Mouse (Mus musculus): ENCODE results near the gene Trim47. TPM values are rescaled to one million over a fixed set of nuclear protein-coding genes. Genes with fewer than 3 reads are reported as not detected.
"Not testable (repeated sequence)": the region's sequence is repeated elsewhere in the genome, so short reads cannot be mapped to it uniquely, and the experiment has no call there.

Trim47 gene
- total RNA-seq, 2 experiments from 2014 or later = 21.9 to 31.7 TPM

GRCm38 (mm10) chr11:116138468-116139138, 11.6 kb upstream of the Trim47 start, which contains the start of gene Mrpl38:
TSS of gene Mrpl38 (minus strand) at chr11:116138868.
- peak; percentile 84 for DNase-seq

DNA sequence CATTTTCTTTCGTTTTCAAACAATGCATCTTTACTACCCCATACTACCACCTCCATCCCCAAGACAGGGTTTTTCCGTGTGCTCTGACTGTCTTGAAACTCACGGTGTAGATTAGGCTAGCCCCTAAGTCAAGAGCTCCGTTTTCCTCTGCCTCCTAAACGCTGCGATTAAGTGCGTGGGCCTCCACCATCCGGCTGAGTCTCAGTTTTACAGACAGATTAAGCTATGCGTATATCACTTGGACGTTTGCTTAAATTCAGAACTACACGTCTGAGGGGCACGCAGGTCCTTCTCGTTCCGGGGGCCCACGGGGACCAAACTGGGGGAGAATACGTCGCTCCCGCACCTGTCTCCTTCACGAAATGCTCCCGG, 11.1 kb upstream of the Trim47 start:
- no peak for DNase-seq

DNA sequence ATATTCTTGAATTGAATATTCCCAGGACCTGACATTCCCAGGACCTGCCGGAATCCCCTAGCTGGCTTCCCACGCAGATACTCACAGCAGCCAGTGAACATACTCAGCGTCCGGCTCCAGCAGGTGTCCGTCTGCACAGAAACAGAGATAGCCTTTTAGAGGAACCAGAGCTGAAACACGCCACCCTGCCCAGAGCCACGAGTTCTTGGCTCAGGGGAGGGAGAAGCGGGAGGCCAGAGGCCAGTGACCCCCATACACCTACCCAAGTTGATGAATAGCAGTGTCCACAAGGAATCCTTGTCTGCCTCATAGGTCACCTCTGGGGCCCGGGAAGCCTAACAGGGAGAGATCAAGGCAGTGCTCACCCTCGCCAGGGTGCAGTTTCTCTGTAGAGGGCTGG, 7.2 kb upstream of the Trim47 start:
- no peak for DNase-seq

GRCm38 (mm10) chr11:116133497-116133896, 6.5 kb upstream of the Trim47 start:
- DNase-seq = no peak

DNA sequence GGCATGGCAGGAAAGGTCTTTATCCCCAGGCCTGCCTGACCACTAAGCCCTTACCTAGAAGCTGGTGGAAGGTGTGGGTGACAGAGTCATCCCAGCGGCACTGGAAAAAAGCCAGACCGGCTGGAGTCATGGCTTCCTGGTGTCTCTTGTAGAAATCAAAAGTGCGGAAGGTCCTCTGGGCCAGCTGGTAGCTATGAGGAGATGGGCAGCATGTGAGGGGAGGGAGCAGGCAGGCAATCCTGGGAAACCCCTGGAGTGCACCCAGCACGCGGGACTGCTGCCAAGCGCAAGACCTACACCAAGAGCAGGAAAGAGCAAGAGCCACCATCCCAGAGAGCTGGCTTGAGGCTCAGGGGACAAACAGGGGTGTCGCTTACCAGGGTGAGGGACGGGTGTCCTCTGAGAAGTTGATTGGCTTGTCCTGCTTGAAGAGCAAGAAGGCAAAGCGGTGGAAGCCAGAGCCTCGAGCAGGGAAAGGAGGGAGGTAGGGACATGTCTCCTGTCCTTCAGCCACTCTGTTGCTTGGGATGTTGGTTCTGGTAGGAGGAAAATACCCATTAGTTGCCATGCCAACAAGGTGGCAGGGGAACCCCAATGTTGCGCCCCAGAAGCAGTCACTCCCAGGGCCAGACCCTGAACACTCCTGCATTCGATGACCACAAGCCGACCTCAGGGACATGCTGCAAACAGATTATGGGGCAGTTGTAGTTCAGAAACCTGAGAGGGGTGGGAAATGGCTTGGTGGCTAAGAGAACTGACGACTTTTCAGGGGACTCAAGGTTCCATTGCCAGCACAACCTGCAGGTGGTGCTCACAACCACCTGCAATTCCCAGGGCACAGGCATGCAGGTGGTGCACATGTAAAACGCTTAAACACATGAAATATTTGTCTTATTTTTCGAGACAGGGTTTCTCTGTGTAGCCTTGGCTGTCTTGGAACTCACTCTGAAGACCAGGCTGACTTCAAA, 5.6 kb upstream of the Trim47 start:
- no peak for DNase-seq

DNA sequence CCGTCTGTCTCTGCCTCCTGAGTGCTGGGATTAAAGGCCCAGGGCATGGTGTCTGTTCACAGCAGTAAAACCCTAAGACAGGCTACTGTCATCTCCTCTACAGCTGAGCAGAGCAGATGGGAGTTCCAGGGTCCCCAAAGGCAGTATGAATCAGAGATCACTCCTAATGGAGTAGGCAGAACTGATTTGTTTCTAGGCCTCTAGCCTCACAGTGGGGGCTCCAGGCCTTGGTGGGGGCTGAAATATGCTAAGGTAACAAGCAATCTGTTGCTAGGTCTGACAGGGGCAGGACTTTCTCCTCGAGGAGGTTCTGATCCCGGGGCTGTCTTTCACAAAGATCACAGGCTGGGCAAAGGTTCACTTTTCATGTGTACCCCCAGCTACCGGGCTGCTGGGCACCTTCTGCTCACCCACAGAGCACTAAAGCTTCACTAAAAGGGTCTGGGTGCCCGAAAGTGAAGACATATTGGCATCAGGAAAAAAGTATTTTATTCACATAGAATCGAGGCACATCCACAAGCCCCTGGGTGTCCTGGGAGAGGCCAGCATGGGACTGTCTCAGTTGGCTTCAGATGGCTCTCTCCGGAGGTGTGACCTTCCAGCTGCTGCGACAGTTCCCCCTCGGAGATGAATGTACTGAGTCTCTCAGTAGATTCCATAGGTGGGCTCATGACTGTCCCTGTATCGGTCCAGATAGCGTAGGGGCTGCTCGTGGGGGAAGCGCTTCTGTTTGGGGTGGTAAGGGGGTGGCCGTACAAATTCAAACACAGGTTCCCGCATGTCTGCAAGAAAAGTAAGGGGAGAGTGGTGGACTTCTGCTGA, 4.5 kb upstream of the Trim47 start:
- DNase-seq = no peak

- DNase-seq = peak; percentile 89
These were observed 3.6 kb upstream of the Trim47 start, which contains the start of gene Trim65 for GRCm38 (mm10) chr11:116130488-116131205. TSS of gene Trim65 (minus strand) at chr11:116131128.

DNA sequence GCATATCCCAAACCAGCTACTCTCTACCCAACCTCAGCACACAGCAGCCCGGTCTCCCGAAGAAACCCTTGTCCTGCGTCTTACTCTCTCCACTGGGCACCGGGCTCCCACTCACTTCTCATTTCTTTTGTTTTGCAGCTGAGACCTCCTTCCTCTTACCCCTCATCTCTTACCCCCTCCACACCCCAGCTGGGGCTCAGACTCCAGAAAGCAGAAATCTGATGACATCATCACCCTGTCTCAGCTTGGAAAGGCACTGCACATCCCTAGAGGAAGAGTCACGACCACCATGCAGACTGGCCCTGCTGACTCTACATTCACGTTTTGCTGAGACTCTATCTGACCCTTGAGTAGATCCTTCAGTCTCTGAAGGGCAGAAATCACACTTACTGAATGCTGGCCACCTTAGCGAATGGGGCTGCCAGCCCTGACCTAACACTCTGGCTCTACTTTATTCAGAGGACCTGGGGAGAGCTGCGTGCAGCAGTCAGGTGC, 3.0 kb upstream of the Trim47 start:
- no peak for DNase-seq

- no peak for DNase-seq
These were observed 2.2 kb upstream of the Trim47 start for GRCm38 (mm10) chr11:116129091-116129790.

- DNase-seq = no peak
These were observed 976 bp upstream of the Trim47 start for GRCm38 (mm10) chr11:116127986-116128385.

DNA sequence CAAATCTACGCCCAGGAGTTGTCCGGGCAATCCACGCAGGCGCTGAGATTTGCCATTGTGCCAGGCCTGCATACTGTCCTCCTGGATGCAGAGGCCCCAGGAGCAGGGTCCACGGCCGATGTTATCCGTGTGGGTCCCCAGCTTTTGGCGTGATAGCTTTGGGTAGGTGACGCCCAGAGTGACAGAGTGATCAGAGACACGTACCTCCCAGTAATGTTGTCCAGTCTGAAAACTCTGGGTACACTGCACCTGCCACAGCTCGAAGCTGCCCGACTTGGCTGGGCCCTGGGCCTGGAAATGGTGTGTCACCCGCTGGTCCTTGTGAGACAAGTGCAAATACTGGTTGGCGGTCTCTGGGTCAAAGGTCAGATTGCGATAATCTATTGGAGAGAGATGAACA, 749 bp downstream of the Trim47 start:
- DNase-seq = no peak

DNA sequence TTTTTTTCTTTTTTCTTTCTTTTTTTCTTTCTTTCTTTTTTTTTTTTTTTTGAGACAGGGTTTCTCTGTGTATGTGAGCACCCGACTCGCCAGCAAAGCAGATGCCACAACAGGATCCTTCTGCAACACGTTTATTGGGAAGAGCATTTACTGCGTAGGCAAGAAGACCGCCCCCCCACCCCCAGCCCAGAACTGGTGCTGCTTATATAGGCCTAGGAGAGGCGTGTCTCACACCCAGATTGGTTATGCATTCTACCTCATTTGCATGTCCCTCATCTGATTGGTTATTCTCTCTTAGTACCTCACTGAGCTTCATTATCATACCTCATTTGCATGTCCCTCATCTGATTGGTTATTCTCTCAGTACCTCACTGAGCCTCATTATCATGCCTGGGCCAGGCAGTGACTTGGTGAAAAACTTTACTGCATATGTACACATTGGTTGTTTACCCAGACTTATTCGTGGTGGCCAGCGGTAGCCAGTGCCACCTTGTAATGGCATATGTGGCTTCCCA, 5.2 kb downstream of the Trim47 start:
- DNase-seq = not testable (repeated sequence)

- no peak for DNase-seq
These were observed 9.2 kb downstream of the Trim47 start for GRCm38 (mm10) chr11:116117819-116118218.

GRCm38 (mm10) chr11:116117241-116117640, 9.8 kb downstream of the Trim47 start:
- no peak for DNase-seq

- no peak for DNase-seq
These were observed 15.3 kb downstream of the Trim47 start for GRCm38 (mm10) chr11:116111611-116112203.

GRCm38 (mm10) chr11:116111067-116111466, 15.9 kb downstream of the Trim47 start:
- no peak for DNase-seq

GRCm38 (mm10) chr11:116110540-116110939, 16.5 kb downstream of the Trim47 start:
- no peak for DNase-seq

- DNase-seq = peak; percentile 91
These were observed 16.9 kb downstream of the Trim47 start for GRCm38 (mm10) chr11:116110131-116110530.

- DNase-seq = peak; percentile 51
These were observed 17.4 kb downstream of the Trim47 start for GRCm38 (mm10) chr11:116109441-116110081.
